Mouse (Mus musculus) CD8-positive naive resting alpha-beta T cell, adult 57 days (primary cell): ENCODE results near the gene Olfr175-ps1. TPM values are rescaled to one million over a fixed set of nuclear protein-coding genes. Genes with fewer than 3 reads are reported as not detected.

Experiments
- total RNA-seq: library from RNA; stranded (reverse); gene quantifications from one replicate; pipeline ENCODE4 v1.2.4, GENCODE M21; 2023

The Olfr175-ps1 gene
- not detected for total RNA-seq

DNA sequence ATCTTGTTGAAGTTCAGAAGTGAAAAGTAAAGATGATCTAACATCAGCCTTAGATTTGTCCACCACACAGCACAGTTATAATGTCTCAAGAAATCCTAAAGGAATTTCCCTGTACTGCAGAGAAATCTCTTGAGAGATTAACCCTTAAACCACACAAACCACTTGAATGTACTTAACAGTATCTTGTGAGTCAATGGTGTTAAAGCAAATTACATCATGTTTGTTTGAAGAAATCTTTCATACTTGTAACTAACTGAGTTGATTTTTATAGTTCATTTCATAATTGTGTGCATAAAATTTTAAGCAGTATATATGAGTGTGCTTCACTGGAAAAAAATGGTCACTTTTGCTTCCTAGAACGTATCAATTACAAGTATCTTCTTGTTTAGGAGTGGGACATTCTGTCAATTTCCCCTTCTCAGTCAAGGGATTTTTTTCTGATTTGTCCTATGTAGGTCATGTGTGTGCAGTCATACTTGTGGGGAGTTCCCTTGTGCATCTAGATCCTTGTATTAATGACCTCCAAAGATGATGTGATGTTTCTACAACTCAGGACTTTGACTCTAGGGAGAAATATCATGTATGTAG, at the start of gene Olfr175-ps1:
Olfr175-ps1 (minus strand) TSS at position 51 of the 588 bp plus-strand sequence.

DNA sequence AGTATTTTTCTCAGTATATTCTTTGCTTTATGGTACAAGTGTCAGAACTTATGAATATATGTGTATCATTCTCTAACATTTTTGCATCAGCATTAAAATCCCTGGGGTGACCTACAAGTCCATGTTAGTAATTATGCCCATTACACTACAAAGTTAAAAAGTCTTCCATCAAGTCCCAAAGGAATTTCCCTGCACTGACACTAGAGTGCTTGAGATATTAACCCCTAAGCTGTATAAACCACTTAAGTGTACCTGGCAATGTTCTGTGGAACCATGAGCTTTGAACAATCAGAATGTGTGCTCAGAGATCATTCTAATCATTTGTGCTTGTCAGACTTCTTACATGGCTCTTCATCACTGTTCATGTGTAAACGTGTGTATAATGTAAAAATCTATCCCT, 48.1 kb upstream of the Olfr175-ps1 start, which contains the start of gene Olfr177:
Olfr177 (minus strand) TSS at position 101 of the 400 bp plus-strand sequence.

DNA sequence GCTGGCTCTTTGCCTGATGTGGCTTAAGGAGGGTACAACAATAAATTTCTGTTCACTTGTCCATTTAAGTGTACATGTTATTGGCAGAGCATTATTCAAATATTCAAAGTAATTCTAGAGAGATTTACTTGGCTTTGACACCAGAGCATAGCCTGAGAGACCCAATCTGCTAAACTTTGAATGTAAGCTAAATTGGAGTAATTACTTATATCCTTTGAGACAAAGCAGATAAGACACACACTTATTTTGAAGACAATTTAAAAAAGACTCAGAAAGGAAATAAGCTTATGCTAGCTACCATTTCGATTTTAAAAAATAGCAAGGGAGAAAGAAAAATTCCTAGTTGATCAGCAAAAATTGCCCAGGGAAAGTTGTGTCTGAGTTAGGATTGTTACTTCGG, 26.4 kb downstream of the Olfr175-ps1 start, which contains the start of gene Olfr173:
Olfr173 (minus strand) TSS at position 101 of the 400 bp plus-strand sequence.

Other genes with a start within 250 kb of the Olfr175-ps1 start
- not detected for gene Gm813, start 209.8 kb downstream of the Olfr175-ps1 start, total RNA-seq
- gene E330017A01Rik, start 188.0 kb downstream of the Olfr175-ps1 start, total RNA-seq = not detected
- gene Cpox, start 156.5 kb downstream of the Olfr175-ps1 start, total RNA-seq = 8.7 TPM
- gene Gpr15, start 107.7 kb downstream of the Olfr175-ps1 start, total RNA-seq = not detected
- gene Cldnd1, start 98.9 kb downstream of the Olfr175-ps1 start, total RNA-seq = 36.2 TPM
- gene Olfr172, start 63.6 kb downstream of the Olfr175-ps1 start, total RNA-seq = not detected
- gene Olfr173, start 26.5 kb downstream of the Olfr175-ps1 start, total RNA-seq = not detected
- not detected for gene Olfr177, start 48.0 kb upstream of the Olfr175-ps1 start, total RNA-seq
- gene Olfr178, start 65.3 kb upstream of the Olfr175-ps1 start, total RNA-seq = not detected
- gene Olfr181, start 102.0 kb upstream of the Olfr175-ps1 start, total RNA-seq = not detected
- gene Olfr180, start 102.6 kb upstream of the Olfr175-ps1 start, total RNA-seq = not detected
- gene Olfr183, start 168.6 kb upstream of the Olfr175-ps1 start, total RNA-seq = not detected
- not detected for gene Olfr186, start 203.5 kb upstream of the Olfr175-ps1 start, total RNA-seq
- gene Olfr187, start 213.0 kb upstream of the Olfr175-ps1 start, total RNA-seq = not detected